Mouse (Mus musculus) heart, embryonic 16.5 days (tissue): ENCODE measurements around the gene Anpep. TPM values are rescaled to one million over a fixed set of nuclear protein-coding genes. Genes with fewer than 3 reads are reported as not detected.
A peak's percentile ranks its signal among the peaks of the same experiment; 100 is the strongest.

Source experiments
- ATAC-seq: fragments of 200-750 bp; cut with Nextera tagmentation; replicated peaks from 2 replicates; pipeline ENCODE4 v1.8.0; 2017; ENCODE audit warnings: moderate number of reproducible peaks; ENCODE audit not compliant: insufficient read depth, low FRiP score; ENCODE audit errors: extremely low read depth
- H3K27ac ChIP-seq: fragments of 300-500 bp; sonication (generic); 2 replicates; pipeline ENCODE4 v1.5.1; 2014; ENCODE audit warnings: mild to moderate bottlenecking, low read length, control low read depth, moderate library complexity
- H3K27me3 ChIP-seq: fragments of 300-500 bp; sonication (generic); 2 replicates; pipeline ENCODE4 v1.6.1; 2014; ENCODE audit warnings: low read length, mixed read lengths; ENCODE audit not compliant: control insufficient read depth, insufficient read depth
- H3K36me3 ChIP-seq: fragments of 300-500 bp; sonication (generic); 2 replicates; pipeline ENCODE4 v1.6.1; 2014; ENCODE audit not compliant: control insufficient read depth, insufficient read depth
- H3K4me1 ChIP-seq: fragments of 300-500 bp; sonication (generic); 2 replicates; pipeline ENCODE4 v1.6.1; 2014; ENCODE audit warnings: low read length, mixed read lengths; ENCODE audit not compliant: control insufficient read depth, insufficient read depth
- H3K4me2 ChIP-seq: fragments of 300-500 bp; sonication (generic); 2 replicates; pipeline ENCODE4 v1.6.1; 2014; ENCODE audit warnings: low read depth, mild to moderate bottlenecking, control low read depth, low read length
- H3K4me3 ChIP-seq: fragments of 300-500 bp; sonication (generic); 2 replicates; pipeline ENCODE4 v1.5.1; 2014; ENCODE audit warnings: mild to moderate bottlenecking, control low read depth, low read length
- H3K9ac ChIP-seq: fragments of 300-500 bp; sonication (generic); 2 replicates; pipeline ENCODE4 v1.6.1; 2014; ENCODE audit warnings: low read length, control low read depth
- H3K9me3 ChIP-seq: fragments of 300-500 bp; sonication (generic); replicated peaks from 2 replicates; pipeline ENCODE4 v1.6.1; 2016; ENCODE audit warnings: low read length; ENCODE audit not compliant: control insufficient read depth
- WGBS: fragments of 180-500 bp; shearing (Covaris S2); extraction: QIAGEN DNeasy Blood & Tissue Kit; methylation state at CpG from one replicate; pipeline ENCODE4 v1.1.7; 2014; 5-methylcytosine and 5-hydroxymethylcytosine counted together
- polyA plus RNA-seq: library from polyadenylated mRNA; unstranded; fragments of >200 nt; fragmentation: Nextera tagmentation; extraction: Ambion mirVana; gene quantifications from 2 replicates; pipeline ENCODE4 v1.2.1, GENCODE M21; 2015

The Anpep gene
- polyA plus RNA-seq, 1 experiment from 2014 or later, result 19.1 TPM

DNA sequence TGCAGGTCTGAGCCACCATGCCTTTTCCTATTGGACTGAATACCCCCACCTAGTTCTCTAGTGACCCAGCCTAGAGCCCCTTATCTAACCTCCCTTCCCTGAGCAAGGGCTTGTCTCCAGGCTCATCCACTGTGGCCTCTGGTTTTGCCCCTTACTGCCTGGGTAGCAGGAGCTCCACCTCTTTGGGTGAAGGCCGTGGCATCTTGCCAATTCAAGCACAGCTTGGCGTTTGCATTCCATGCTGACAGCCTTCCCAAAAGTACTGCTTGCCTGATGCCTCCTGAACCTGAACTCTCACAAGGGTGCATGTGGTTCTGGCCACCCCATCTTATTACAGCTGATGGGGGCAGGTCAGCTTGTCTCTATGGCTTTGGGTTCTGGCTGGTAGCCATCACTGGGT is 57.0 kb downstream of the Anpep start:
- no peaks in the 10 kb centered on the region for H3K27me3 ChIP-seq
- H3K4me1 ChIP-seq, result peaks cover 4% of the 10 kb centered on the region
- H3K4me2 ChIP-seq, result no peak overlapping the region
- H3K27ac ChIP-seq, result no peak overlapping the region
- no peaks in the 10 kb centered on the region for H3K36me3 ChIP-seq
- H3K4me3 ChIP-seq, result no peak overlapping the region
- WGBS, result 20% methylated on average over 2 of the region's 2 CpGs
- no peak overlapping the region for H3K9ac ChIP-seq
- no peaks in the 10 kb centered on the region for H3K9me3 ChIP-seq
- ATAC-seq, result peak; percentile 49

GRCm38 (mm10) chr7:79802037-79802436 is 58.8 kb downstream of the Anpep start:
- 63% methylated on average over 5 of the region's 5 CpGs for WGBS
- Histone ChIP-seq H3K4me2 (no peak overlapping the region), H3K36me3 (no peaks in the 10 kb centered on the region), H3K4me3 (no peak overlapping the region), H3K27ac (no peak overlapping the region), H3K4me1 (peaks cover 4% of the 10 kb centered on the region), H3K9me3 (no peaks in the 10 kb centered on the region), H3K27me3 (no peaks in the 10 kb centered on the region), H3K9ac (no peak overlapping the region)
- no peak for ATAC-seq

GRCm38 (mm10) chr7:79801391-79801790 is 59.5 kb downstream of the Anpep start:
- no peak overlapping the region for H3K4me3 ChIP-seq
- no peak overlapping the region for H3K9ac ChIP-seq
- H3K27ac ChIP-seq, result no peak overlapping the region
- no peak overlapping the region for H3K4me2 ChIP-seq
- H3K27me3 ChIP-seq, result no peaks in the 10 kb centered on the region
- no peaks in the 10 kb centered on the region for H3K9me3 ChIP-seq
- peaks cover 4% of the 10 kb centered on the region for H3K4me1 ChIP-seq
- WGBS, result 66% methylated on average over 11 of the region's 11 CpGs
- ATAC-seq, result no peak
- no peaks in the 10 kb centered on the region for H3K36me3 ChIP-seq

DNA sequence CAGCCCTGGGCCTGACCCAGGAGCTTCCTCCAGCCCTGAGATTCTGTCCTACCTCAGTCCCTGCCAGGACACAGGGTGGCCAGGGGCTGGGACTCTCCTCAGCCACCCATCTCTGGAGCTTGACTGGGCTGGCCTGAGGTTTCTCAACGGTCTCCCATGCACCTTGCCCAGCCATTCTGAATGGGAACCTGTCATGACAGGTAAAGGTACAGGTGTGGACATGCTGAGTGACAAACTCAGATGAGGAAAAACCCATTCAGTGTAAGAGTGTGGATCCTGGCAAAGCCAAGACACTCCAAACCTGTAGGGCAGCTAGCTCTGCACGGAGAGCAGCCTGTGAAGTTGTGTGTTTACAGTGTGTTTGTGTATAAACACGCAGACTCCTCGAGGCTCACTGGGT is 60.5 kb downstream of the Anpep start:
- 0 out of 2 replicates have a peak, but pooled peaks cover 2% of the 10 kb centered on the region for H3K27me3 ChIP-seq
- H3K27ac ChIP-seq, result no peak overlapping the region
- H3K4me2 ChIP-seq, result no peak overlapping the region
- no peaks in the 10 kb centered on the region for H3K36me3 ChIP-seq
- no peak overlapping the region for H3K4me3 ChIP-seq
- no peaks in the 10 kb centered on the region for H3K9me3 ChIP-seq
- H3K4me1 ChIP-seq, result peaks cover 4% of the 10 kb centered on the region
- H3K9ac ChIP-seq, result no peak overlapping the region
- WGBS, result 79% methylated on average over 4 of the region's 4 CpGs
- ATAC-seq, result no peak

DNA sequence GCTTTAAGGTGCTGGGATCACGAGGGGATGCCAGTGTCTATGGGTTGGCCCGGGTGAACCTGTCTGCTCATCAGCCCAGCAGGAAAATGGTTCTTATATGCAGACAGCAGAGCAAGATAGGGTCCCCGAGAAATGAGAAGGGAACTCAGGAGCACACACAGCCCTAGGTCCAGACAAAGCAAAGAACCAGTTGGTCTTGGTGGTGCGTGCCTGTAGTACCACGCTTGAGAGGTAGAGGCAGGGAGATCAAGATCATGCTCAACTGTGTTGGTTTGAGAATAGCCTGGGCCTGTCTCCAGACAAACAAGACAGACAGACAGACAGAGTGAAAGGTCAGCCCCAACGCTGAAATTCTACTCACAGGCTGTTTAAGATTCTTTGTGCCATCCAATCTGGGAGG is 61.4 kb downstream of the Anpep start:
- Histone ChIP-seq H3K27me3 (peaks cover 7% of the 10 kb centered on the region), H3K4me1 (peaks cover 4% of the 10 kb centered on the region), H3K27ac (no peak overlapping the region), H3K36me3 (no peaks in the 10 kb centered on the region), H3K4me2 (no peak overlapping the region), H3K9ac (no peak overlapping the region), H3K4me3 (no peak overlapping the region), H3K9me3 (no peaks in the 10 kb centered on the region)
- WGBS, result 62% methylated on average over 6 of the region's 6 CpGs
- no peak for ATAC-seq

- Histone ChIP-seq H3K4me1 (peaks cover 1% of the 10 kb centered on the region), H3K9ac (no peak overlapping the region), H3K4me2 (no peak overlapping the region), H3K27ac (no peak overlapping the region), H3K4me3 (no peak overlapping the region), H3K36me3 (no peaks in the 10 kb centered on the region), H3K9me3 (no peaks in the 10 kb centered on the region), H3K27me3 (peaks cover 12% of the 10 kb centered on the region)
- peak; percentile 30 for ATAC-seq
- WGBS, result 2% methylated on average over 8 of the region's 8 CpGs
Observed at GRCm38 (mm10) chr7:79799048-79799447, 61.8 kb downstream of the Anpep start.

DNA sequence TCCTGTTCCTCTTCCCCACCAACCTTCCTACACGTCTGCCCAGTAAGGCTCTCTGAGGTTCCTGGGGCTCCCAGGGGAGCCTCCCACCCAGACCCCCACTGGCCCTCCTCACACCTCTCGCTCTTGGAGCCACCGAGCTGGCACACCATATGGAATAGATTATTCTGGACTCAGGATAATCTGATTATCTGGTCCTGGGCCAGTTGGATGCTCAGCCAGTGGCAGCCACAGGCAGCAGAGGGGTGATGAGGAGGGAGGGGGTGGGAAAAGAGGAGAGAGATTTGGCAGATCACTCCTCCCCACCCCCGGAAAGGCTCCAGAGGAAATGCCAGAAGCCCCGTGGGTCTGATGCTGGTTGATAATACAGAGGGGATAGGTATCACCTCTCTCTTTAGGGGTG is 62.3 kb downstream of the Anpep start:
- no peak for ATAC-seq
- Histone ChIP-seq H3K36me3 (no peaks in the 10 kb centered on the region), H3K27ac (no peak overlapping the region), H3K9me3 (no peaks in the 10 kb centered on the region), H3K4me1 (no peaks in the 10 kb centered on the region), H3K4me3 (no peak overlapping the region), H3K27me3 (peaks cover 16% of the 10 kb centered on the region), H3K9ac (no peak overlapping the region), H3K4me2 (no peak overlapping the region)
- 29% methylated on average over 5 of the region's 5 CpGs for WGBS

DNA sequence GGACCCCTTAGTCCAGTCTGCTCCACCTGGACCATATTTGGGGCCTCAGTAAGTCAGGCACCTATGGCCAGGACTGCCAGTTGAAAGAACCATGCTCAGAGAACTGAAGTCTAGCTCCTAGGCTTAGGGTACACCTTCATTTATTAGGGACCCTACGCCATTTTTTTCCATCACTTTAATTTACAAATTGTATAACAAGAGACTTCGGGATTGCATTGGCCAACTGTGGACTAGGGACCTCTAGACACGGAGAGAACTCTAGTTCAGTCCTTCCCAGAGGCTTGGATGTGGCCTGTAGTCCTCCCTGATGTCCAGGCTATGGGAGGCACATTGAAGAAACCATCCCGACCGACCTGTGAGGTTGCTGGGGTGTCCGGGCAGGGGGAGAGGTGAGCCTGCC is 67.2 kb downstream of the Anpep start, which contains the start of gene Mesp1:
Mesp1 (minus strand) TSS at position 101 of the 400 bp plus-strand sequence.
- ATAC-seq, result no peak
- Histone ChIP-seq H3K9me3 (no peaks in the 10 kb centered on the region), H3K4me3 (peak within 1 kb of the TSS; percentile 45), H3K9ac (peak within 1 kb of the TSS; percentile 11), H3K27ac (no peak within 1 kb of the TSS), H3K4me1 (peaks cover 7% of the 10 kb centered on the region), H3K36me3 (no peaks in the 10 kb centered on the region), H3K4me2 (peak within 1 kb of the TSS; percentile 76), H3K27me3 (peaks cover 55% of the 10 kb centered on the region)
- 71% methylated on average over 6 of the region's 6 CpGs for WGBS

- no peaks in the 10 kb centered on the region for H3K9me3 ChIP-seq
- H3K4me2 ChIP-seq, result peak overlapping the region; percentile 76
- WGBS, result 1% methylated on average over 80 of the region's 80 CpGs
- H3K36me3 ChIP-seq, result no peaks in the 10 kb centered on the region
- no peak; the same call in 1 of the 2 replicates for ATAC-seq
- peak overlapping the region; percentile 11 for H3K9ac ChIP-seq
- H3K27me3 ChIP-seq, result peaks cover 58% of the 10 kb centered on the region
- no peak overlapping the region for H3K27ac ChIP-seq
- H3K4me1 ChIP-seq, result peaks cover 7% of the 10 kb centered on the region
- peak overlapping the region; percentile 45 for H3K4me3 ChIP-seq
Observed at GRCm38 (mm10) chr7:79792635-79793421, 68.0 kb downstream of the Anpep start.
